Mouse (Mus musculus) neutrophil, adult 65 days (primary cell): ENCODE measurements around the gene Rpl5. TPM values are rescaled to one million over a fixed set of nuclear protein-coding genes. Genes with fewer than 3 reads are reported as not detected.

Experiments used
- total RNA-seq: library from RNA; stranded (reverse); gene quantifications from 2 replicates; pipeline ENCODE4 v1.2.4, GENCODE M21; 2023

The Rpl5 gene
- 44.3 and 62.3 TPM in 2 replicates for total RNA-seq

DNA sequence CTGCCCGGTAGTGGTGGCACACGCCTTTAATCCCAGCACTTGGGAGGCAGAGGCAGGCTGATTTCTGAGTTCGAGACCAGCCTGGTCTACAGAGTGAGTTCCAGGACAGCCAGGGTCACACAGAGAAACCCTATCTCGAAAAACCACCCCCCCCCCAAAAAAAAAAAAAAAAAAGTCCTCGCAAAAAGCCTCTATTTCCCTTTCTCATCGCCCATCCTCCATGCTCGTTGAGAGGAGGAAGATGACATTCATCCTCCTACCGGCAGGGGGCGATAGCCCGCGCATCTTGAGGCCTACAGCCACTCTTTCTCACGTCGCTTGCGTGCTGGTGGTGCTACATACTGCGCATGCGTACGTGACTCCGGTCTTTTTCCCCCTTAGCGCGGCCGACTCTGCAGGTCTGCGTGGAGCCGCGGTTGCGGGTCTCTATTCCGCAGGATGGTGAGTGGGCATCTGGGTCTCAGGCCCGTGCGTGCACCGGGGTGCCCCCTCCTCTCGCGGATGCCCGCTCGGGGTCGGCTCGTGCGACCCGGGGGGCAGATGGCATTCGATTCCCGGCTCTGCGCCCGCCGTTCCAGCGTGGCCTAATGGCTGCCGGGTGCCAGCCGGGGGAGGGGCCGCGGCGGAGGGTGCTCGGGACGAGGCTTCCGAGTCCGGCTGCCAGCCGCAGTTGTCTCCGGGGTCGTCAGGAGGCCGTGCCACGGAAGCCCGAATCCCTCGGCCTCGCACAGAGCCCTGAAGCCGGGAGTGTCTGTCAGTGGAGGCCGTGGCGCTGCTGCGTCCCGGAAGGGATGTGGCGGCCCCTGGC lies at the start of gene Rpl5:
TSS of gene Rpl5 (plus strand) at position 297 of the 808 bp plus-strand sequence.

GRCm38 (mm10) chr5:107874561-107875260 lies 25.6 kb upstream of the Rpl5 start, which contains the start of gene Evi5:
Gene Evi5, minus strand, starts transcription at chr5:107875107.

Other genes starting within 250 kb of the Rpl5 start
- 12.9 and 17.6 TPM in 2 replicates for gene Gfi1, start 174.5 kb upstream of the Rpl5 start, total RNA-seq
- not detected in 2 replicates for gene Ube2d2b, start 70.4 kb upstream of the Rpl5 start, total RNA-seq
- 28.5 and 33.2 TPM in 2 replicates for gene Evi5, start 25.4 kb upstream of the Rpl5 start, total RNA-seq
- gene Fam69a, start 86.6 kb downstream of the Rpl5 start, total RNA-seq, result 14.6 and 14.8 TPM in 2 replicates
- gene Mtf2, start 165.2 kb downstream of the Rpl5 start, total RNA-seq, result 38.8 and 49.8 TPM in 2 replicates
- gene Tmed5, start 232.1 kb downstream of the Rpl5 start, total RNA-seq, result 52.1 and 55.3 TPM in 2 replicates
- 3.4 and 5.9 TPM in 2 replicates for gene Ccdc18, start 232.4 kb downstream of the Rpl5 start, total RNA-seq